Mouse (Mus musculus): ENCODE results near the gene 4931422A03Rik. TPM values are rescaled to one million over a fixed set of nuclear protein-coding genes. Genes with fewer than 3 reads are reported as not detected.
"Not testable (repeated sequence)": the region's sequence is repeated elsewhere in the genome, so short reads cannot be mapped to it uniquely, and the experiment has no call there.

Gene 4931422A03Rik
- not detected in 2 replicates for polyA plus RNA-seq (2012; ENCODE audit: insufficient read depth, insufficient read length, low replicate concordance, missing spikeins)

DNA sequence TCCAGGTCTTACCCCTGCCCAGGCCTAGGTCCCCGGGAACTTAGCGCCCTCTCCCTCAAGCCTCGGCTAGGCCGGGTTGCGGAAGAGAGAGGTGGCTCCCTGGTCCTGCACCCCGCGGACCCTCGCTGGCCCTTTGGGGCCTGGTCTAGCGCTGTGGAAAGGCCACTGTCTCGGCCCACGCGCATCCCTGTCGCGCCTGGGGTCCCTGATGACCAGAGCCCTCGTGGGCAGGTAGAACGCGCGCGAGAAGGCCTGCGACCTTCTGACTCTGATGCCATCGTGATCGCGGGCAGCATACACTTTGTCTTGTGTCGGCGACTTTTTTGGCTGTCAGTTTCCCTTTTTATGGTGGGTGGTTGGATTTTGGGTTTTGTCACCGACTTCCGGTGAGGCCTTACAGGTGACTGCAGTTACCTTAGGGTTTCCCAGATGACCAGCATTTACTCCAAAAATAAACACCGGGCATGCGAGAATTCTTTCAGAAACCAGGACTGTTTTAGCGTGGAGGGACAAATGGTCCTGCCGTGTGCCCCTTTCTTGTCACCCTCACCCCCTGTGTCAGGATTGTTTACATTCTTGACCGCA, at the start of gene 4931422A03Rik:
Gene 4931422A03Rik, minus strand, starts transcription at position 223 of the 585 bp plus-strand sequence.
- TF ChIP-seq CTCF (IDR thresholded peaks at IDR 0.05; ENCODE audit: insufficient read depth, low read depth, low read length) (no peak), POLR2A (IDR thresholded peaks at IDR 0.05; ENCODE audit: insufficient read depth, low read depth, low read length) (no peak)
- WGBS: 2% methylated on average over 32 of the region's 32 CpGs
- Histone ChIP-seq H3K27ac (ENCODE audit: insufficient read depth, low read depth, low read length) (peak within 1 kb of the TSS; percentile 40), H3K4me3 (ENCODE audit: insufficient read depth, low read depth, low read length) (peak within 1 kb of the TSS; percentile 93), H3K4me1 (ENCODE audit: control insufficient read depth, insufficient read depth, low read length) (no peaks in the 10 kb centered on the region; the same call in 1 of the 2 replicates)

DNA sequence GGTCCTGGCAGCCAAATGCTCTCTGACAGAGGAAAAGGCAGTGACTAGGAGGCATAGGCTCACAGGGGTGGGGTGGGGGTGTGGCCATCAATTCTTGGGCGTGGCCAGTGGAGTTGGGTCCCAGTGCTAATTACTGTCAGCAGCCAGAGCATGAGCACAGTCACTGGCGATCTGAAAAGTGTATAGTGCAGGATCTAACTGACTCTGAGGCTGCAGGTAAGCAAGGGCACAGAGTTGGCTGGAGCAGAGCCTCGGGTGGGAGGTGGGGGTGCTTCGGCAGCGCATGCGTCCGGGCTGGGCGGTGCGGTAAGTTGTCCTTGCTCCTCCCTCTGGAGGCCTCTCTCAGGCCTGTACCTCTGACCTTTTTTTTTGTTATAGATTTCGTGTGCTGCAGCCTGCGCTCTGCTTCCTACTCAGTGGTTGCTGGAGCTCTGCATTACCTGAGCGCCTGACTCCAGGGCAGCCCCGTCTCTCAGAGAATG, 41.6 kb upstream of the 4931422A03Rik start, which contains the start of gene Cd59b:
Gene Cd59b, plus strand, starts transcription at position 146 of the 482 bp plus-strand sequence.
- WGBS: 10% methylated on average over 13 of the region's 13 CpGs
- H3K27ac ChIP-seq (ENCODE audit: insufficient read depth, low read depth, low read length): no peak within 1 kb of the TSS
- peak within 1 kb of the TSS; percentile 45 for H3K4me3 ChIP-seq (ENCODE audit: insufficient read depth, low read depth, low read length)
- TF ChIP-seq CTCF (IDR thresholded peaks at IDR 0.05; ENCODE audit: insufficient read depth, low read depth, low read length) (no peak), POLR2A (IDR thresholded peaks at IDR 0.05; ENCODE audit: insufficient read depth, low read depth, low read length) (no peak)
- peaks cover 6% of the 10 kb centered on the region for H3K4me1 ChIP-seq (ENCODE audit: control insufficient read depth, insufficient read depth, low read length)

DNA sequence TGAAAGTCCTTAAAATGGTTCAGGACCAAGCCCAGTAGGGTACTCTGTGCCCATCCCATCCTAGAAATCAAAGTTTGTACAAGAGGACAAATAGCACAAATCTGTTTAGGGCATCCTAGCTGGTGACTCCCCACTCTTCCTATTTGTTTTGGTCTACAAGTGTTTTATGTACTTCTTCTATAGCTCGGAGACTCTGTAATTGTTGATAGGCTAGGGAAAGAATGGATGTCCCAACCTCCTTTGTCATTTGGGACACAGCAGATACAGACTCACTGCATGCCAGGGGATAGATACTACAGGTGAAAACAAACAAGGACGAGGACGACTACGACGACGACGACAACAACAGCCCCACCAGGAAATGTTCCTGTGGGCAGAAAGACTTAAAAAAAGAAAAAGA, 40.3 kb upstream of the 4931422A03Rik start, which contains the start of gene Gm10799:
Gene Gm10799, minus strand, starts transcription at position 101 of the 400 bp plus-strand sequence.
- 89% methylated on average over 7 of the region's 7 CpGs for WGBS
- H3K4me1 ChIP-seq (ENCODE audit: control insufficient read depth, insufficient read depth, low read length); H3K4me3 ChIP-seq (ENCODE audit: insufficient read depth, low read depth, low read length); H3K27ac ChIP-seq (ENCODE audit: insufficient read depth, low read depth, low read length): not testable (repeated sequence)

DNA sequence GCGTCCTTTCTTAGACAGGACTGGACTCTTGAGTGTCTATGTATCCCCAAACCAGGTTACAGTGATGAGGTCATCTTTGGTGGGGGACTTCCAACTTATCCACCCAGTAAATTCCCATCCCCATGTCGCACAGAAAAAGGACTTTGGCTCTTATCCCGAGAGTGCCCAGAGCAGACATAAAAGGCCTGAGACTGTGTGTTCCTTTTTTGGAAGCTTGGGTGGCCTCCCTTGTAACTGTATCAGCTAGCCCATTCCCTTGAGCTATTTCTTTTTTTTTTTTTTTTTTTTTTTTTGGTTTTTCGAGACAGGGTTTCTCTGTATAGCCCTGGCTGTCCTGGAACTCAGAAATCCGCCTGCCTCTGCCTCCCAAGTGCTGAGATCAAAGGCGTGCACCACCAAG, 37.4 kb upstream of the 4931422A03Rik start, which contains the start of gene Gm10912:
Gene Gm10912, plus strand, starts transcription at position 301 of the 400 bp plus-strand sequence.
- not testable (repeated sequence) for H3K27ac ChIP-seq (ENCODE audit: insufficient read depth, low read depth, low read length); H3K4me1 ChIP-seq (ENCODE audit: control insufficient read depth, insufficient read depth, low read length); H3K4me3 ChIP-seq (ENCODE audit: insufficient read depth, low read depth, low read length)
- 75% methylated on average over 6 of the region's 6 CpGs for WGBS

DNA sequence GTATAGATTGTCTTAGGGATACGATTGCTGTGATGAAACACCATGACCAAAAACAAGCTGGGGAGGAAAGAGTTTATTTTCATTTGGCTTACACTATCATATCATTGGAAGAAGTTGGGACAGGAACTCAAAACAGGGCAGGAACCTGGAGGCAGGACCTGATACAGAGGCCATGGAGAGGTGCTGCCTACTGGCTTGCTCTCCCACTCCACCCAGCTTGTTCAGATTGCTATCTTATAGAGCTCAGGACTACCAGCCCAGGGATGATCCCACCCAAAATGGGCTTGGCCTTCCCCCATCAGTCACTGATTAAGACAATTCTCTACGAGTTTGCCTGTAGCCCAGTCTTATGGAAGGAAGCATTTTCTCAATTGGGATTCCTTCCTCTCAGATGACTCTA, 36.0 kb upstream of the 4931422A03Rik start:
- Histone ChIP-seq H3K4me1 (ENCODE audit: control insufficient read depth, insufficient read depth, low read length) (no peaks in the 10 kb centered on the region), H3K27ac (ENCODE audit: insufficient read depth, low read depth, low read length) (no peak overlapping the region), H3K4me3 (ENCODE audit: insufficient read depth, low read depth, low read length) (no peak overlapping the region)
- 87% methylated on average over 2 of the region's 2 CpGs for WGBS
- no peak for TF ChIP-seq CTCF (IDR thresholded peaks at IDR 0.05; ENCODE audit: insufficient read depth, low read depth, low read length)
- TF ChIP-seq POLR2A (IDR thresholded peaks at IDR 0.05; ENCODE audit: insufficient read depth, low read depth, low read length): no peak

DNA sequence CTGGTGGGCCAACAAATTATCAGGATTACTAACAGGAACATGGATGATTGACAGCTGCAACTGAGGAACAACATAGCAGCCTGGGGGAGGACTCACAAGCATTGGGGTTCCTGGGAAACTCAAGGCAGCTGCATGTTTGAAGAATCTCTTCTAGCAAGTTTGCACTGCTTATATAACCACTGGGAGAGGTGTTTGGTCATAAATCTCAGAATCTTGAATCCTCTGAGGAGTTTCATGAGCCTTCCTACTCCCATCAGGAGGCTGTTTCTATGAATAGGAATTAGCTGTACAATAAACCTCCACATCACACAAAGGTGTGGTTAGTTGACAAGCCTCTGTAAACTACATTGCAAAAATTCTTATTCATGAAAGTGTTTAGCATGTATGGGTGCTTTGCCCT, 34.5 kb upstream of the 4931422A03Rik start:
- Histone ChIP-seq H3K4me1 (ENCODE audit: control insufficient read depth, insufficient read depth, low read length) (no peaks in the 10 kb centered on the region), H3K4me3 (ENCODE audit: insufficient read depth, low read depth, low read length) (no peak overlapping the region), H3K27ac (ENCODE audit: insufficient read depth, low read depth, low read length) (no peak overlapping the region)
- TF ChIP-seq POLR2A (IDR thresholded peaks at IDR 0.05; ENCODE audit: insufficient read depth, low read depth, low read length) (no peak), CTCF (IDR thresholded peaks at IDR 0.05; ENCODE audit: insufficient read depth, low read depth, low read length) (no peak)

DNA sequence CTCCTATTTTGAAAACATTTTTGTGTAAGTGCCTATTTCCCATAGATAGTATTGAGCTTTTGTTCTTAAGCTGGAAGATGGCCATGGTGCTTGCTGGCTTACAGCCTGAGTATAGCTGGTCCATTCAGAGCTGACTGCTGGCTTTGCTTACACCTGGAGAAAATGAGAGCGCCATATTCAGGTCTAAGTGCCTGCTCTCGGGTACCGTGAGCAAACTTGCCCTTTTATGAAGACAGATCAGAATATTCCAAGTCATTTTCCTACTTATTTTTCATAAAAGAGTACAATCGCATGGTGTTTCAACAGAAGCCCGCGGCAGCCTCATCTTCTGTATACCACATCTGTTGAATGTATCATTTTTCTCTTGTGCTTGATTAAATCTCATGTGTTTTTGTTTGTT, 32.8 kb upstream of the 4931422A03Rik start:
- 89% methylated on average over 6 of the region's 6 CpGs for WGBS
- Histone ChIP-seq H3K4me3 (ENCODE audit: insufficient read depth, low read depth, low read length) (no peak overlapping the region), H3K27ac (ENCODE audit: insufficient read depth, low read depth, low read length) (no peak overlapping the region), H3K4me1 (ENCODE audit: control insufficient read depth, insufficient read depth, low read length) (no peaks in the 10 kb centered on the region)
- TF ChIP-seq CTCF (IDR thresholded peaks at IDR 0.05; ENCODE audit: insufficient read depth, low read depth, low read length): no peak
- no peak for TF ChIP-seq POLR2A (IDR thresholded peaks at IDR 0.05; ENCODE audit: insufficient read depth, low read depth, low read length)

DNA sequence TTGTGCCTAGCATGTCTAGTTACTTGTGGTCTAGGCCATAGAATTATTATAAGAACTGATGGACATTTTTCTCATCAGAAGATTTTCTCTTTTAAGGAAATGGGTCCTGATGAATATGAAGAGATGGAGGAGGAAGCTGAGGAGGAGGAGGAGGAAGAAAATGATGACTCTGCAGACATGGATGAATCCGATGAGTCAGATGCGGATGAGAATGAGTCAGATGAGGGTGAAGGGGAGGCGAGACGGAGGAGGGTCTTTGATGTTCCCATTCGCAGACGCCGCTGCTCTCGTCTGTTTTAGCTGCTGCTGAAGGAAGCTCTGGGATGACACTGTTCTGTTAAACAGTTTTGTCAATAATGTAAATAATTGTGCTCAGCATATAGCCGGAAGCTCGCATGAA, 31.6 kb upstream of the 4931422A03Rik start:
- 74% methylated on average over 10 of the region's 10 CpGs for WGBS
- Histone ChIP-seq H3K4me1 (ENCODE audit: control insufficient read depth, insufficient read depth, low read length) (no peaks in the 10 kb centered on the region), H3K4me3 (ENCODE audit: insufficient read depth, low read depth, low read length) (no peak overlapping the region), H3K27ac (ENCODE audit: insufficient read depth, low read depth, low read length) (no peak overlapping the region)
- TF ChIP-seq CTCF (IDR thresholded peaks at IDR 0.05; ENCODE audit: insufficient read depth, low read depth, low read length) (no peak), POLR2A (IDR thresholded peaks at IDR 0.05; ENCODE audit: insufficient read depth, low read depth, low read length) (no peak)

DNA sequence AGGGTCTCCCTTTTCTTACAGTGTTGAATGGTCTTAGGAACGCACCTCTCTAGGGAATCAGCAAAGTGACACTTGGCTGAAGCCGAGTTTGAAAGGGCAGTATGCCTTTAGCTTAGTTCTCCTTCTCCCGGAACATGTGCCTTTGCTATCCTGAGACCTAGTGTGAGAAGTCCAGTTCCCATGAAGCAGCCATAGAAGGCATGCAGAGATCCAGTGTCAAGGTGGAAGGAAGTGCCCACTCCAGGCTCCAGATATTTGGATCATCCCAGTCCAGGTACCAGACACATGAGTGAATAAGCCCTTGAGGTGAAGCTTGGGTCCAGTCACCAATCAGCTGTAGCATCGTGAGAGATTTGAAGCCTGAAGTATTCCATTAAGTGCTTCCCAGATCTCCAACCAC, 30.8 kb upstream of the 4931422A03Rik start:
- H3K27ac ChIP-seq (ENCODE audit: insufficient read depth, low read depth, low read length): no peak overlapping the region
- WGBS: 91% methylated on average over 4 of the region's 4 CpGs
- no peak for TF ChIP-seq CTCF (IDR thresholded peaks at IDR 0.05; ENCODE audit: insufficient read depth, low read depth, low read length)
- no peak for TF ChIP-seq POLR2A (IDR thresholded peaks at IDR 0.05; ENCODE audit: insufficient read depth, low read depth, low read length)
- no peak overlapping the region for H3K4me3 ChIP-seq (ENCODE audit: insufficient read depth, low read depth, low read length)
- no peaks in the 10 kb centered on the region for H3K4me1 ChIP-seq (ENCODE audit: control insufficient read depth, insufficient read depth, low read length)

DNA sequence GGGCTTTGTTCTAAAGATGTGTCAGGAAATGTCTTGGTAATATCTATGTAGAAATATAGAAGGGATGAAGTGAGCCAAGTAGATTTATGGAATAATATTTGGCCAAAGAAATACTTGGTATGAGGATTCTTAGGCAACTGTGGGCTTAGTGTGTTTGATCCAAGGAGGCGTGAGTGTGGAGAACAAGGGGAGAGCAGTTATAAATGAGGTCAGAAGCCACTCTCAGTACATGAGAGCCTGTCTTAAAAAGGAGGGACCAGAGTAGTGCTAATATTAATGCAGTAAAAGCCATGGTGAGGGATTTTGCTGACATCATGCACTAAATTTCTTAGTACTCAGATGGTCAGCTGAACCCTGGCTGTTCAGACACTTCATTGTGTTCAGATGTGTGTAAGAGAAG, 30.2 kb upstream of the 4931422A03Rik start:
- Histone ChIP-seq H3K27ac (ENCODE audit: insufficient read depth, low read depth, low read length) (no peak overlapping the region), H3K4me3 (ENCODE audit: insufficient read depth, low read depth, low read length) (no peak overlapping the region), H3K4me1 (ENCODE audit: control insufficient read depth, insufficient read depth, low read length) (no peaks in the 10 kb centered on the region)
- WGBS: 97% methylated on average over 1 of the region's 1 CpGs
- no peak for TF ChIP-seq CTCF (IDR thresholded peaks at IDR 0.05; ENCODE audit: insufficient read depth, low read depth, low read length)
- TF ChIP-seq POLR2A (IDR thresholded peaks at IDR 0.05; ENCODE audit: insufficient read depth, low read depth, low read length): no peak

Data from olfactory bulb, adult 2 months (tissue).